Mouse (Mus musculus) MEL (cell line): ENCODE data around the gene Uxs1. TPM values are rescaled to one million over a fixed set of nuclear protein-coding genes. Genes with fewer than 3 reads are reported as not detected.

Experiments
- DNase-seq: peaks from one replicate; pipeline ENCODE4 v3.0.0; 2011; ENCODE audit warnings: low read depth, low spot score
- H3K27ac ChIP-seq: 2 replicates; pipeline ENCODE4 v1.5.1; 2012; ENCODE audit warnings: low read depth, mild to moderate bottlenecking, control low read depth, low read length, moderate library complexity; ENCODE audit not compliant: control insufficient read depth
- H3K27me3 ChIP-seq, 2 experiments: fragments of 150-350 bp in 1 of 2; sonication (generic) in 1 of 2; 2 replicates each; pipeline ENCODE4 v1.6.1; 2012; ENCODE audit warnings: low read length in 2 of 2, mild to moderate bottlenecking in 2 of 2, improper control_type of control experiment in 1 of 2, moderate library complexity in 1 of 2; ENCODE audit not compliant: insufficient read depth in 2 of 2, control insufficient read depth in 1 of 2
- H3K36me3 ChIP-seq, 2 experiments: 2 replicates each; pipeline ENCODE4 v1.6.1; 2012 to 2014; ENCODE audit warnings: low read length in 2 of 2, improper control_type of control experiment in 1 of 2, inconsistent platforms in 1 of 2, mild to moderate bottlenecking in 1 of 2; ENCODE audit not compliant: insufficient read depth in 2 of 2, control insufficient read depth in 1 of 2
- H3K4me1 ChIP-seq, 2 experiments: fragments of 150-350 bp in 1 of 2; sonication (generic) in 1 of 2; 2 replicates each; pipeline ENCODE4 v1.6.1; 2012; ENCODE audit warnings: low read length in 2 of 2, improper control_type of control experiment in 1 of 2, mild to moderate bottlenecking in 1 of 2; ENCODE audit not compliant: insufficient read depth in 2 of 2, control insufficient read depth in 1 of 2
- H3K4me3 ChIP-seq, 2 experiments: fragments of 150-350 bp in 1 of 2; sonication (generic) in 1 of 2; 2 replicates each; pipeline ENCODE4 v1.5.1; 2012; ENCODE audit warnings: low read depth in 2 of 2, low read length in 2 of 2, mild to moderate bottlenecking in 2 of 2, moderate library complexity in 2 of 2, control low read depth in 1 of 2, improper control_type of control experiment in 1 of 2; ENCODE audit not compliant: control insufficient read depth in 1 of 2, insufficient read depth in 1 of 2
- H3K79me2 ChIP-seq: 2 replicates; pipeline ENCODE4 v1.6.1; 2012; ENCODE audit warnings: mild to moderate bottlenecking, low read length, moderate library complexity; ENCODE audit not compliant: control insufficient read depth, poor library complexity, insufficient read depth
- H3K9ac ChIP-seq: 2 replicates; pipeline ENCODE4 v1.6.1; 2012; ENCODE audit warnings: low read depth, mild to moderate bottlenecking, control low read depth, low read length, moderate library complexity; ENCODE audit not compliant: control insufficient read depth, poor library complexity, severe bottlenecking
- H3K9me3 ChIP-seq: fragments of 150-350 bp; sonication (generic); replicated peaks from 2 replicates; pipeline ENCODE4 v1.6.1; 2012; ENCODE audit warnings: mild to moderate bottlenecking, low read length, improper control_type of control experiment, moderate library complexity; ENCODE audit not compliant: insufficient read depth
- CHD1 ChIP-seq: IDR thresholded peaks from 2 replicates; pipeline ENCODE4 v1.6.1; 2012; ENCODE audit warnings: low read depth, mild to moderate bottlenecking, inconsistent platforms, low read length, improper control_type of control experiment
- CTCF ChIP-seq, 3 experiments: IDR thresholded peaks in 2 of 3; conservative IDR thresholded peaks in 1 of 3; 2 replicates each; pipeline ENCODE4 v1.5.1; 2011 to 2012; ENCODE audit warnings: low read length in 3 of 3, low read depth in 2 of 3, mild to moderate bottlenecking in 2 of 3, improper control_type of control experiment in 1 of 3, inconsistent platforms in 1 of 3, mixed read lengths in 1 of 3, moderate library complexity in 1 of 3; ENCODE audit not compliant: control insufficient read depth in 1 of 3, insufficient read depth in 1 of 3, poor library complexity in 1 of 3, severe bottlenecking in 1 of 3
- EP300 ChIP-seq, 2 experiments: IDR thresholded peaks; 2 replicates each; pipeline ENCODE4 v1.6.1; 2011; ENCODE audit warnings: improper control_type of control experiment in 2 of 2, low read length in 2 of 2, low read depth in 1 of 2, mild to moderate bottlenecking in 1 of 2
- JUND ChIP-seq: IDR thresholded peaks from 2 replicates; pipeline ENCODE4 v1.6.1; 2011; ENCODE audit warnings: low read depth, mild to moderate bottlenecking, improper control_type of control experiment, low read length
- KAT2A ChIP-seq: conservative IDR thresholded peaks from 2 replicates; pipeline ENCODE4 v1.6.1; 2012; ENCODE audit warnings: low read depth, low read length, improper control_type of control experiment, inconsistent platforms
- MAX ChIP-seq: IDR thresholded peaks from 2 replicates; pipeline ENCODE4 v1.6.1; 2011; ENCODE audit warnings: low read length, improper control_type of control experiment
- MEF2A ChIP-seq: IDR thresholded peaks from 2 replicates; pipeline ENCODE4 v1.6.1; 2014; ENCODE audit warnings: low read depth, mild to moderate bottlenecking, inconsistent platforms, low read length, improper control_type of control experiment; ENCODE audit not compliant: poor library complexity, insufficient replicate concordance, severe bottlenecking; ENCODE audit errors: extremely low read depth
- MXI1 ChIP-seq: IDR thresholded peaks from 2 replicates; pipeline ENCODE4 v1.6.1; 2011; ENCODE audit warnings: mild to moderate bottlenecking, low read depth, low read length, improper control_type of control experiment
- MYB ChIP-seq: IDR thresholded peaks from 2 replicates; pipeline ENCODE4 v1.6.1; 2011; ENCODE audit warnings: mild to moderate bottlenecking, low read depth, low read length, improper control_type of control experiment
- MYC ChIP-seq: IDR thresholded peaks from 2 replicates; pipeline ENCODE4 v1.6.1; 2011; ENCODE audit warnings: low read depth, mild to moderate bottlenecking, low read length, improper control_type of control experiment, moderate library complexity
- NELFE ChIP-seq: IDR thresholded peaks from 2 replicates; pipeline ENCODE4 v1.6.1; 2011; ENCODE audit warnings: low read depth, low read length, improper control_type of control experiment
- NRF1 ChIP-seq: IDR thresholded peaks from 2 replicates; pipeline ENCODE4 v1.6.1; 2014; ENCODE audit warnings: low read depth, mild to moderate bottlenecking, inconsistent platforms, low read length, improper control_type of control experiment, moderate library complexity; ENCODE audit not compliant: poor library complexity, insufficient read depth, severe bottlenecking
- POLR2AphosphoS5 ChIP-seq: IDR thresholded peaks from 2 replicates; pipeline ENCODE4 v1.6.1; 2012; ENCODE audit warnings: low read depth, borderline replicate concordance, mild to moderate bottlenecking, inconsistent platforms, low read length, moderate library complexity, mixed read lengths
- RAD21 ChIP-seq: IDR thresholded peaks from 2 replicates; pipeline ENCODE4 v1.6.1; 2011; ENCODE audit warnings: mild to moderate bottlenecking, low read depth, low read length, improper control_type of control experiment
- UBTF ChIP-seq: IDR thresholded peaks from 2 replicates; pipeline ENCODE4 v1.6.1; 2012; ENCODE audit warnings: low read depth, mild to moderate bottlenecking, inconsistent platforms, low read length, improper control_type of control experiment, moderate library complexity, borderline replicate concordance; ENCODE audit not compliant: insufficient read depth
- USF2 ChIP-seq, 2 experiments: IDR thresholded peaks; 2 replicates each; pipeline ENCODE4 v1.6.1; 2011 to 2012; ENCODE audit warnings: improper control_type of control experiment in 2 of 2, low read length in 2 of 2, borderline replicate concordance in 1 of 2, inconsistent platforms in 1 of 2, low read depth in 1 of 2, mild to moderate bottlenecking in 1 of 2; ENCODE audit not compliant: insufficient read depth in 1 of 2
- ZC3H11A ChIP-seq: IDR thresholded peaks from 2 replicates; pipeline ENCODE4 v1.6.1; 2012; ENCODE audit warnings: low read depth, mild to moderate bottlenecking, inconsistent platforms, low read length, improper control_type of control experiment
- ZNF384 ChIP-seq: IDR thresholded peaks from 2 replicates; pipeline ENCODE4 v1.6.1; 2012; ENCODE audit warnings: low read depth, mild to moderate bottlenecking, inconsistent platforms, low read length, improper control_type of control experiment
- polyA plus RNA-seq, 2 experiments: library from polyadenylated mRNA; stranded (reverse) in 1 of 2; unstranded in 1 of 2; fragments of >175 nt in 1 of 2; fragments of >200 nt in 1 of 2; gene quantifications; 2 replicates each; pipeline versions ENCODE4 v1.2.1 to v1.2.4; 2012; ENCODE audit warnings: low replicate concordance in 2 of 2, low read depth in 1 of 2; ENCODE audit not compliant: insufficient read length in 2 of 2, insufficient read depth in 1 of 2, missing spikeins in 1 of 2
- total RNA-seq: library from RNA; depleted of rRNA; stranded (reverse); fragments of 300-350 nt; gene quantifications from 2 replicates; pipeline ENCODE4 v1.2.3, GENCODE M21; 2012

The Uxs1 gene
- total and polyA plus RNA-seq, 3 experiments, result 16.9 to 26.2 TPM; not detected in 1

- no peaks in the 10 kb centered on the region for H3K9me3 ChIP-seq
- H3K4me1 ChIP-seq, result no peaks in the 10 kb centered on the region; a peak in 1 of 4 replicates
- H3K9ac ChIP-seq, result no peak overlapping the region
- no peak for DNase-seq
- no peaks in the 10 kb centered on the region for H3K27me3 ChIP-seq
- H3K27ac ChIP-seq, result no peak overlapping the region
- H3K36me3 ChIP-seq, result peaks cover 0 to 5% of the 10 kb centered on the region in 2 experiments
- no peaks in the 10 kb centered on the region for H3K79me2 ChIP-seq
- no peak for TF ChIP-seq EP300 (IDR thresholded peaks at IDR 0.05; ENCODE audit: low read depth in 1 of 2, low read length in 2 of 2)
- TF ChIP-seq NRF1, result no peak
- TF ChIP-seq MXI1, result no peak
- no peak overlapping the region for H3K4me3 ChIP-seq
Observed at GRCm38 (mm10) chr1:43798048-43798447, 29.6 kb downstream of the Uxs1 start.

- H3K9me3 ChIP-seq, result no peaks in the 10 kb centered on the region
- DNase-seq, result no peak
- H3K4me3 ChIP-seq, result no peak overlapping the region
- no peak overlapping the region for H3K9ac ChIP-seq
- no peaks in the 10 kb centered on the region for H3K79me2 ChIP-seq
- H3K36me3 ChIP-seq, result peaks cover 0 to 3% of the 10 kb centered on the region in 2 experiments; a peak in 2 of 4 replicates
- no peaks in the 10 kb centered on the region for H3K27me3 ChIP-seq
- H3K27ac ChIP-seq, result no peak overlapping the region
- no peaks in the 10 kb centered on the region for H3K4me1 ChIP-seq
- TF ChIP-seq EP300 (IDR thresholded peaks at IDR 0.05; ENCODE audit: low read depth in 1 of 2, low read length in 2 of 2) (no peak), MEF2A (no peak), RAD21 (no peak), NELFE (no peak), MXI1 (no peak), CHD1 (no peak), MYB (no peak), ZC3H11A (no peak), MYC (no peak), UBTF (no peak), KAT2A (no peak), MAX (no peak), CTCF (IDR thresholded peaks at IDR 0.05 in 2 of 3, conservative IDR thresholded peaks at IDR 0.05 in 1 of 3; ENCODE audit: control insufficient read depth in 1 of 3, insufficient read depth in 1 of 3, low read depth in 2 of 3, low read length in 3 of 3, poor library complexity in 1 of 3, severe bottlenecking in 1 of 3) (no peak), JUND (no peak), ZNF384 (no peak), POLR2AphosphoS5 (no peak), USF2 (IDR thresholded peaks at IDR 0.05; ENCODE audit: borderline replicate concordance in 1 of 2, insufficient read depth in 1 of 2, low read depth in 1 of 2, low read length in 2 of 2) (no peak)
Observed at GRCm38 (mm10) chr1:43789765-43790164, 37.8 kb downstream of the Uxs1 start.
